Mouse (Mus musculus) embryonic facial prominence, embryonic 13.5 days (tissue): ENCODE results near the gene Ptgfrn. TPM values are rescaled to one million over a fixed set of nuclear protein-coding genes. Genes with fewer than 3 reads are reported as not detected.
A peak's percentile ranks its signal among the peaks of the same experiment; 100 is the strongest.

Source experiments
- ATAC-seq: fragments of 200-750 bp; cut with Nextera tagmentation; 2 replicates; pipeline ENCODE4 v1.8.0; 2017; ENCODE audit warnings: low read depth; ENCODE audit not compliant: insufficient number of reproducible peaks, insufficient read depth, low FRiP score, low TSS enrichment
- H3K27ac ChIP-seq: fragments of 300-500 bp; sonication (generic); 2 replicates; pipeline ENCODE4 v1.5.1; 2015; ENCODE audit warnings: moderate library complexity, mild to moderate bottlenecking, inconsistent platforms
- H3K27me3 ChIP-seq: fragments of 300-500 bp; sonication (generic); 2 replicates; pipeline ENCODE4 v1.6.1; 2015; ENCODE audit warnings: mild to moderate bottlenecking, inconsistent platforms
- H3K36me3 ChIP-seq: fragments of 300-500 bp; sonication (generic); 2 replicates; pipeline ENCODE4 v1.6.1; 2015; ENCODE audit warnings: mild to moderate bottlenecking, inconsistent platforms
- H3K4me1 ChIP-seq: fragments of 300-500 bp; sonication (generic); 2 replicates; pipeline ENCODE4 v1.6.1; 2015; ENCODE audit warnings: inconsistent platforms
- H3K4me2 ChIP-seq: fragments of 300-500 bp; sonication (generic); 2 replicates; pipeline ENCODE4 v1.6.1; 2015; ENCODE audit warnings: moderate library complexity, mild to moderate bottlenecking, inconsistent platforms
- H3K4me3 ChIP-seq: fragments of 300-500 bp; sonication (generic); 2 replicates; pipeline ENCODE4 v1.5.1; 2015; ENCODE audit warnings: mild to moderate bottlenecking, inconsistent platforms
- H3K9ac ChIP-seq: fragments of 300-500 bp; sonication (generic); 2 replicates; pipeline ENCODE4 v1.6.1; 2015; ENCODE audit warnings: mild to moderate bottlenecking, inconsistent platforms
- H3K9me3 ChIP-seq: fragments of 300-500 bp; sonication (generic); 2 replicates; pipeline ENCODE4 v1.6.1; 2016; ENCODE audit warnings: inconsistent platforms
- WGBS: fragments of 180-500 bp; shearing (Covaris S2); methylation state at CpG from one replicate; pipeline ENCODE4 v1.1.7; 2015; ENCODE audit warnings: mixed read lengths; 5-methylcytosine and 5-hydroxymethylcytosine counted together
- polyA plus RNA-seq: library from polyadenylated mRNA; unstranded; fragments of >200 nt; fragmentation: Nextera tagmentation; extraction: Ambion mirVana; gene quantifications from 2 replicates; pipeline ENCODE4 v1.2.1, GENCODE M21; 2015

Gene Ptgfrn
- polyA plus RNA-seq, 1 experiment from 2014 or later = 8.7 TPM

DNA sequence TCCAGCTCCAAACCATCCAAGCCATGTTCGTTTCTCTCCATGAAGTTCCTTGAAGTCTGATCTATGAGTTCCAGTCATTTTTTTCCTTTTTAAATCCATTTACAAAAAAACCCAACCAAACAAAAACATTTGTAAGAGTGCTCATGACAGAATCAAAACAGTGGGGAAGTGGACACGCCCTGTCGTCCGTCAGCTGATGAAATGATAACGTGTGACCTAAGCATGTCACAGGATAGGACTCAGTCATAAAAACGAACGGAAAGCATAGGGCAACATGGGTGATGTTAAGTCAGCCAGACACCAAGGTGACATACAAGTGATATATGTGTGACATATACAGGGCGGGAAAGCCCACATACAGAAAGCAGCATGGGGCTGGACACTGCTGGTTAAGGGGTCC is 54.9 kb downstream of the Ptgfrn start:
- WGBS = 88% methylated on average over 8 of the region's 8 CpGs
- Histone ChIP-seq H3K9me3 (no peaks in the 10 kb centered on the region), H3K9ac (no peak overlapping the region), H3K27ac (no peak overlapping the region), H3K4me3 (no peak overlapping the region), H3K36me3 (peaks cover 74% of the 10 kb centered on the region), H3K27me3 (no peaks in the 10 kb centered on the region), H3K4me1 (no peaks in the 10 kb centered on the region), H3K4me2 (no peak overlapping the region)
- no peak for ATAC-seq

GRCm38 (mm10) chr3:101051601-101052000 is 58.5 kb downstream of the Ptgfrn start:
- H3K27me3 ChIP-seq = no peaks in the 10 kb centered on the region
- no peak for ATAC-seq
- H3K4me3 ChIP-seq = no peak overlapping the region
- no peak overlapping the region for H3K4me2 ChIP-seq
- H3K36me3 ChIP-seq = peaks cover 68% of the 10 kb centered on the region
- H3K9ac ChIP-seq = no peak overlapping the region
- H3K27ac ChIP-seq = no peak overlapping the region
- no peaks in the 10 kb centered on the region for H3K9me3 ChIP-seq
- 73% methylated on average over 4 of the region's 4 CpGs for WGBS
- H3K4me1 ChIP-seq = 0 out of 2 replicates have a peak, but pooled peaks cover 9% of the 10 kb centered on the region

DNA sequence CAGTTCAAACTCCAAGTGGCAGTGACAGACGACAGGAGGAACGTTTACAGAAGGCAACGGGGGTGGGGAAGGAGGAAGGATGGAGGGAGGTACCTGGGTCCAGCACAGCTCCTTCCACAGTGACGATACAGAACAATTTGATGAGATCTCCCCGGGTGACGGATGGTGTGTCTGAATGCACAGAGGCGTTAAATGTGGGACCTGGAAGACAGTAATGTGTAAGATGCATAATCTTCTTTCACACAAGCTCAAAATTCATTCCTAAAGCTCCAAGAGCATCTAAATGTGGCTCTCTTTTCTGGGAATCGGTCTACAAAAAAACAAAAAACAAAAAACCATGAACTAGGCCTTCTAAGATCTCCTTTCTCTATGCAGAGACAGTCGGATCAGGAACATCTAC is 60.1 kb downstream of the Ptgfrn start:
- Histone ChIP-seq H3K9ac (no peak overlapping the region), H3K4me2 (no peak overlapping the region), H3K36me3 (peaks cover 60% of the 10 kb centered on the region), H3K27ac (no peak overlapping the region), H3K9me3 (no peaks in the 10 kb centered on the region), H3K4me1 (0 out of 2 replicates have a peak, but pooled peaks cover 9% of the 10 kb centered on the region), H3K4me3 (no peak overlapping the region), H3K27me3 (no peaks in the 10 kb centered on the region)
- WGBS = 85% methylated on average over 9 of the region's 9 CpGs
- no peak for ATAC-seq

DNA sequence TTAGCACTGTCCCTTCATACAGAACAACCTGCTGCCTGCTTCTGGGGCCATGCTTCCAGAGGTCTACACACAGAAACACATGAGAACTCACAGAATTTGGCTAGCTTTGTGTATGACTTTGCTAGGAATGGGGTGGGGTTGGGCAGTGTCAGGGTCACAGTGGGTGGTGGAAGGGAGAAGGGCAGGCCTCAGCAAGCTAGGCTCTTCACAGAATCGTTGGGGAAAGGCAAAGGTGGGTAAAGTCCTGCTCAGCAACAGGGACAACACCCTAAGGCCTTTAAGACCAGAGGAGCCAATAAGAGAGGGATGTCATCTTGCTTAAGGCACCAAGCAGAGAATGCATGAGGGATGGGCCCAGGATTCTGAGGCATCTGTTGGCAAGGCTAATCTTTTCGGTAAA is 61.3 kb downstream of the Ptgfrn start:
- peaks cover 62% of the 10 kb centered on the region for H3K36me3 ChIP-seq
- peaks cover 14% of the 10 kb centered on the region; the same call in 1 of the 2 replicates for H3K4me1 ChIP-seq
- H3K9ac ChIP-seq = no peak overlapping the region
- no peak for ATAC-seq
- no peak overlapping the region for H3K27ac ChIP-seq
- H3K27me3 ChIP-seq = no peaks in the 10 kb centered on the region
- no peak overlapping the region for H3K4me3 ChIP-seq
- WGBS = 71% methylated on average over 2 of the region's 2 CpGs
- H3K9me3 ChIP-seq = no peaks in the 10 kb centered on the region
- no peak overlapping the region for H3K4me2 ChIP-seq

- no peak for ATAC-seq
- no peak overlapping the region for H3K27ac ChIP-seq
These were observed 62.3 kb downstream of the Ptgfrn start for GRCm38 (mm10) chr3:101047586-101048275.

DNA sequence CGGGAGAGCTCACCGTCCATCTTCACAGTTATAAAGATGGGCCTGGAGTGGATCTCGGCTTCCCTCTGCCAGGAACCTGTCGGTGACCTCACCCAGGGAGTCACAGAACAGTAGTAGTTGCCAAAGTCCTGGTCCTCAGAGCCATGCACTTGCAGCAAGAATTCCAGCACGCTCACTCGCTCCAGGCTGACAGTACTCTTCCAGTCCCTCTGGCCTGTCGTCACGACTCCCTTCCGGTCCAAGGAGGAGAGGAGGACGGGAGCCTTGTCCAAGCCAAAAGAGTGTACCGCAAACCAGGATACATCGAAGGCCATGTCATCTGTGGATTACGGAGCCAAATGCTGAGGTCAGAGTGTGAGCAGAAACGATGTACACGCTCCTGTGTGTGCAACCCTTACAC is 64.6 kb downstream of the Ptgfrn start:
- Histone ChIP-seq H3K36me3 (peaks cover 73% of the 10 kb centered on the region), H3K4me3 (no peak overlapping the region), H3K9ac (no peak overlapping the region), H3K4me1 (peaks cover 25% of the 10 kb centered on the region), H3K27me3 (no peaks in the 10 kb centered on the region), H3K9me3 (no peaks in the 10 kb centered on the region), H3K27ac (no peak overlapping the region), H3K4me2 (no peak overlapping the region)
- no peak for ATAC-seq
- WGBS = 94% methylated on average over 15 of the region's 15 CpGs

More at GRCm38 (mm10) chr3:101047586-101048275, 62.3 kb downstream of the Ptgfrn start:
- 90% methylated on average over 15 of the region's 15 CpGs for WGBS
- Histone ChIP-seq H3K4me3 (no peak overlapping the region), H3K4me2 (no peak overlapping the region), H3K9ac (no peak overlapping the region), H3K36me3 (peaks cover 66% of the 10 kb centered on the region), H3K9me3 (no peaks in the 10 kb centered on the region), H3K4me1 (peaks cover 14% of the 10 kb centered on the region; the same call in 1 of the 2 replicates), H3K27me3 (no peaks in the 10 kb centered on the region)

DNA sequence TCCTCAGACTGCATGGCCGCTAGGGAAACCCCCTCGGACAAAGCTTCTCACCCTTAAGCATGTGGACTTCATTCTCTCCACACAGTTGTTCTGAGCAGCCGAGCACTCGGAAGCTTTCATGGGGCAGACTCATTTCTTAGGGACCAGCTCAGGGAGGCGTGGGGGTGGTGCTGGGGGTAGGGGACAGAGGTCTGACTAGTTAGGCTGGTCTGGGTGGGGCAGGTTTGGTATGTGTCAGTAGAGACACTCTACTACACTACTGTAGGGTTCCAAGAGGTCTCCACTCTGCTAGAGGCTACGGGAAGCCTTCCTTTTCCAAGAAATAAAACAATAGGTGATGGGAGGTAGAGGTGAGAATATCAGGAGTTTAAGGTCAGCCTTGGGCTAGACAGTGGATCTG is 65.4 kb downstream of the Ptgfrn start:
- Histone ChIP-seq H3K4me2 (no peak overlapping the region), H3K9ac (no peak overlapping the region), H3K27ac (no peak overlapping the region), H3K36me3 (peaks cover 73% of the 10 kb centered on the region), H3K27me3 (no peaks in the 10 kb centered on the region), H3K4me1 (peaks cover 33% of the 10 kb centered on the region), H3K9me3 (no peaks in the 10 kb centered on the region), H3K4me3 (no peak overlapping the region)
- WGBS = 72% methylated on average over 6 of the region's 6 CpGs
- no peak for ATAC-seq

- no peaks in the 10 kb centered on the region for H3K9me3 ChIP-seq
- H3K4me1 ChIP-seq = peaks cover 45% of the 10 kb centered on the region
- H3K9ac ChIP-seq = no peak overlapping the region
- H3K36me3 ChIP-seq = peaks cover 58% of the 10 kb centered on the region
- no peak overlapping the region for H3K4me3 ChIP-seq
- no peak for ATAC-seq
- no peak overlapping the region for H3K4me2 ChIP-seq
- H3K27ac ChIP-seq = no peak overlapping the region
- H3K27me3 ChIP-seq = no peaks in the 10 kb centered on the region
- 66% methylated on average over 7 of the region's 7 CpGs for WGBS
These were observed 68.1 kb downstream of the Ptgfrn start for GRCm38 (mm10) chr3:101041997-101042396.

GRCm38 (mm10) chr3:101037984-101038545 is 72.0 kb downstream of the Ptgfrn start:
- Histone ChIP-seq H3K4me2 (no peak overlapping the region), H3K36me3 (peaks cover 33% of the 10 kb centered on the region), H3K4me3 (no peak overlapping the region), H3K27ac (no peak overlapping the region), H3K9ac (no peak overlapping the region), H3K9me3 (no peaks in the 10 kb centered on the region), H3K27me3 (no peaks in the 10 kb centered on the region), H3K4me1 (peaks cover 43% of the 10 kb centered on the region)
- ATAC-seq = no peak
- 73% methylated on average over 5 of the region's 5 CpGs for WGBS

- no peak for ATAC-seq
- H3K27ac ChIP-seq = no peak overlapping the region
- no peaks in the 10 kb centered on the region for H3K27me3 ChIP-seq
- 90% methylated on average over 2 of the region's 2 CpGs for WGBS
- H3K4me3 ChIP-seq = no peak overlapping the region
- no peaks in the 10 kb centered on the region for H3K9me3 ChIP-seq
- no peak overlapping the region for H3K9ac ChIP-seq
- H3K4me1 ChIP-seq = peaks cover 43% of the 10 kb centered on the region
- peaks cover 17% of the 10 kb centered on the region for H3K36me3 ChIP-seq
- no peak overlapping the region for H3K4me2 ChIP-seq
These were observed 74.1 kb downstream of the Ptgfrn start for GRCm38 (mm10) chr3:101036001-101036400.

- Histone ChIP-seq H3K27me3 (no peaks in the 10 kb centered on the region), H3K4me2 (no peak overlapping the region), H3K4me1 (peaks cover 36% of the 10 kb centered on the region), H3K9ac (no peak overlapping the region), H3K9me3 (no peaks in the 10 kb centered on the region), H3K27ac (no peak overlapping the region), H3K36me3 (peaks cover 7% of the 10 kb centered on the region; the same call in 1 of the 2 replicates), H3K4me3 (no peak overlapping the region)
- ATAC-seq = no peak
- WGBS = 93% methylated on average over 9 of the region's 9 CpGs
These were observed 75.6 kb downstream of the Ptgfrn start for GRCm38 (mm10) chr3:101034509-101034908.

GRCm38 (mm10) chr3:101033644-101034043 is 76.4 kb downstream of the Ptgfrn start:
- Histone ChIP-seq H3K4me3 (no peak overlapping the region), H3K4me2 (no peak overlapping the region), H3K27me3 (no peaks in the 10 kb centered on the region), H3K9ac (no peak overlapping the region), H3K4me1 (peaks cover 33% of the 10 kb centered on the region), H3K36me3 (peaks cover 7% of the 10 kb centered on the region; the same call in 1 of the 2 replicates), H3K27ac (no peak overlapping the region), H3K9me3 (no peaks in the 10 kb centered on the region)
- 0 out of 2 replicates have a peak, but pooled peaks have one; percentile 15 for ATAC-seq
- 36% methylated on average over 4 of the region's 4 CpGs for WGBS
